Mouse (Mus musculus) testis, adult 2 months (tissue): ENCODE measurements at regions not wholly inside any gene's neighbourhood (a gene's known extent, or its start where the extent isn't known, plus 50 kb on each side); places are given as distances from the start of the nearest gene placed in this dataset.
A peak's percentile ranks its signal among the peaks of the same experiment; 100 is the strongest.

Experiments used
- CTCF ChIP-seq: fragments of 200-500 bp; IDR thresholded peaks from 2 replicates; pipeline ENCODE4 v1.5.1; 2012; ENCODE audit warnings: low read depth, mild to moderate bottlenecking, inconsistent platforms, low read length, moderate library complexity; ENCODE audit not compliant: control insufficient read depth, insufficient read depth, insufficient replicate concordance
- POLR2A ChIP-seq: fragments of 200-500 bp; IDR thresholded peaks from 2 replicates; pipeline ENCODE4 v1.6.1; 2012; ENCODE audit warnings: low read depth, mild to moderate bottlenecking, inconsistent platforms, low read length, moderate library complexity; ENCODE audit not compliant: control insufficient read depth

DNA sequence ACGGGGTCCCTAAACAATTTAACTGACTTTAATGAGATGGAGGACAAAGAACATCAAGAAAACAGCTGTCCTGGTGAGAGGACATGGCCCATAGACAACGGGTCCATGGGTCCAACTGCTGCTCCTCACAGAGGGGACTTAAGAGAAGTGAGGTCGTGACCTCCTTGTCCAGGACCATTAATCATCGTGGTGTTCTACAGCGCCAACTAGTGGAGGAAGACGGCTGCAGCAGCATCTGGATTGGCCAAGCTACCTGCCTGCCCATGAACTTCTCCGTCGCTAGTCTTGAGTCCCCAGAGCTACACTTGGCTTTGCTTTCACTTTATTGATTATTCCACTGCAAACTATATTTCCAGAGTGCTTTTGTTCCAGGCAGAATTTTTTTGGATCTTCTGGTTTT lies 86.6 kb upstream of the A230072I06Rik start:
- TF ChIP-seq CTCF (peak; percentile 94), POLR2A (no peak)
